Mouse (Mus musculus) embryonic facial prominence, embryonic 10.5 days (tissue): ENCODE measurements at regions not wholly inside any gene's neighbourhood (a gene's known extent, or its start where the extent isn't known, plus 50 kb on each side); places are given as distances from the start of the nearest gene placed in this dataset.

ENCODE experiments used
- DNase-seq: peaks from one replicate; pipeline ENCODE4 v3.0.0-alpha.2; 2017; ENCODE audit warnings: low spot score
- H3K27ac ChIP-seq: fragments of 300-500 bp; sonication (generic); replicated peaks from 2 replicates; pipeline ENCODE4 v1.5.1; 2016; ENCODE audit warnings: mild to moderate bottlenecking
- H3K27me3 ChIP-seq: fragments of 300-500 bp; sonication (generic); replicated peaks from 2 replicates; pipeline ENCODE4 v1.6.1; 2016; ENCODE audit warnings: low read depth, mild to moderate bottlenecking; ENCODE audit not compliant: poor library complexity, severe bottlenecking
- H3K36me3 ChIP-seq: fragments of 300-500 bp; sonication (generic); replicated peaks from 2 replicates; pipeline ENCODE4 v1.6.1; 2016; ENCODE audit warnings: mild to moderate bottlenecking, moderate library complexity
- H3K4me1 ChIP-seq: fragments of 300-500 bp; sonication (generic); 2 replicates; pipeline ENCODE4 v1.6.1; 2016
- H3K4me3 ChIP-seq: fragments of 300-500 bp; sonication (generic); 2 replicates; pipeline ENCODE4 v1.5.1; 2016; ENCODE audit warnings: mild to moderate bottlenecking, moderate library complexity
- H3K9me3 ChIP-seq: fragments of 300-500 bp; sonication (generic); 2 replicates; pipeline ENCODE4 v1.6.1; 2016; ENCODE audit warnings: mild to moderate bottlenecking
- WGBS: fragments of 180-500 bp; shearing (Covaris S2); methylation state at CpG from one replicate; pipeline ENCODE4 v1.1.7; 2016; 5-methylcytosine and 5-hydroxymethylcytosine counted together

GRCm38 (mm10) chr7:145094134-145094526, 113.8 kb downstream of the 1810010D01Rik start:
- Histone ChIP-seq H3K27me3 (no peaks in the 10 kb centered on the region; the same call in 1 of the 2 replicates), H3K36me3 (no peaks in the 10 kb centered on the region), H3K9me3 (no peaks in the 10 kb centered on the region), H3K27ac (no peak overlapping the region), H3K4me1 (peaks cover 8% of the 10 kb centered on the region; the same call in 1 of the 2 replicates), H3K4me3 (no peak overlapping the region)
- DNase-seq: no peak
- 84% methylated on average over 7 of the region's 7 CpGs for WGBS

- H3K36me3 ChIP-seq: no peaks in the 10 kb centered on the region
- no peak overlapping the region for H3K4me3 ChIP-seq
- 74% methylated on average over 3 of the region's 3 CpGs for WGBS
- H3K27me3 ChIP-seq: no peaks in the 10 kb centered on the region; the same call in 1 of the 2 replicates
- no peak for DNase-seq
- H3K27ac ChIP-seq: no peak overlapping the region
- H3K9me3 ChIP-seq: no peaks in the 10 kb centered on the region
- peaks cover 8% of the 10 kb centered on the region; the same call in 1 of the 2 replicates for H3K4me1 ChIP-seq
Observed at GRCm38 (mm10) chr7:145093417-145094133, 114.3 kb downstream of the 1810010D01Rik start.

GRCm38 (mm10) chr7:145092392-145093176, 115.3 kb downstream of the 1810010D01Rik start:
- H3K4me1 ChIP-seq: peaks cover 12% of the 10 kb centered on the region
- 74% methylated on average over 6 of the region's 6 CpGs for WGBS
- H3K9me3 ChIP-seq: no peaks in the 10 kb centered on the region
- no peak for DNase-seq
- no peaks in the 10 kb centered on the region for H3K36me3 ChIP-seq
- no peak overlapping the region for H3K4me3 ChIP-seq
- H3K27ac ChIP-seq: no peak overlapping the region
- H3K27me3 ChIP-seq: no peaks in the 10 kb centered on the region; the same call in 1 of the 2 replicates

GRCm38 (mm10) chr7:145090849-145091248, 117.1 kb downstream of the 1810010D01Rik start:
- 89% methylated on average over 4 of the region's 4 CpGs for WGBS
- no peak overlapping the region for H3K4me3 ChIP-seq
- H3K27ac ChIP-seq: no peak overlapping the region
- peaks cover 12% of the 10 kb centered on the region for H3K4me1 ChIP-seq
- no peaks in the 10 kb centered on the region for H3K27me3 ChIP-seq
- no peaks in the 10 kb centered on the region for H3K36me3 ChIP-seq
- no peaks in the 10 kb centered on the region for H3K9me3 ChIP-seq
- DNase-seq: no peak

- no peaks in the 10 kb centered on the region for H3K36me3 ChIP-seq
- no peak for DNase-seq
- no peaks in the 10 kb centered on the region for H3K27me3 ChIP-seq
- 86% methylated on average over 3 of the region's 3 CpGs for WGBS
- no peak overlapping the region for H3K27ac ChIP-seq
- H3K4me1 ChIP-seq: peaks cover 9% of the 10 kb centered on the region
- H3K4me3 ChIP-seq: no peak overlapping the region
- H3K9me3 ChIP-seq: peaks cover 8% of the 10 kb centered on the region; the same call in 1 of the 2 replicates
Observed at GRCm38 (mm10) chr7:145089315-145089721, 118.6 kb downstream of the 1810010D01Rik start.

GRCm38 (mm10) chr7:145088655-145089054, 119.3 kb downstream of the 1810010D01Rik start:
- DNase-seq: no peak
- H3K36me3 ChIP-seq: no peaks in the 10 kb centered on the region
- 87% methylated on average over 3 of the region's 3 CpGs for WGBS
- no peak overlapping the region for H3K4me3 ChIP-seq
- H3K4me1 ChIP-seq: peaks cover 7% of the 10 kb centered on the region
- no peak overlapping the region for H3K27ac ChIP-seq
- H3K9me3 ChIP-seq: peaks cover 8% of the 10 kb centered on the region; the same call in 1 of the 2 replicates
- H3K27me3 ChIP-seq: no peaks in the 10 kb centered on the region

GRCm38 (mm10) chr7:145087790-145088189, 120.1 kb downstream of the 1810010D01Rik start:
- no peaks in the 10 kb centered on the region for H3K27me3 ChIP-seq
- DNase-seq: no peak
- H3K27ac ChIP-seq: no peak overlapping the region
- H3K4me1 ChIP-seq: peaks cover 7% of the 10 kb centered on the region
- no peaks in the 10 kb centered on the region for H3K36me3 ChIP-seq
- H3K4me3 ChIP-seq: no peak overlapping the region
- H3K9me3 ChIP-seq: peaks cover 8% of the 10 kb centered on the region; the same call in 1 of the 2 replicates
- WGBS: 70% methylated on average over 5 of the region's 5 CpGs

GRCm38 (mm10) chr7:145082917-145083752, 124.8 kb downstream of the 1810010D01Rik start:
- Histone ChIP-seq H3K9me3 (peaks cover 8% of the 10 kb centered on the region; the same call in 1 of the 2 replicates), H3K4me3 (no peak overlapping the region), H3K4me1 (peaks cover 16% of the 10 kb centered on the region), H3K27me3 (no peaks in the 10 kb centered on the region), H3K27ac (no peak overlapping the region), H3K36me3 (no peaks in the 10 kb centered on the region)
- no peak for DNase-seq
- WGBS: 79% methylated on average over 9 of the region's 9 CpGs

GRCm38 (mm10) chr7:145071996-145072790, 132.5 kb upstream of the Ccnd1 start:
- Histone ChIP-seq H3K4me3 (no peak overlapping the region), H3K27me3 (no peaks in the 10 kb centered on the region; the same call in 1 of the 2 replicates), H3K36me3 (no peaks in the 10 kb centered on the region), H3K9me3 (no peaks in the 10 kb centered on the region), H3K27ac (no peak overlapping the region), H3K4me1 (peaks cover 5% of the 10 kb centered on the region; the same call in 1 of the 2 replicates)
- 84% methylated on average over 5 of the region's 5 CpGs for WGBS
- no peak for DNase-seq

- peaks cover 7% of the 10 kb centered on the region; the same call in 1 of the 2 replicates for H3K4me1 ChIP-seq
- no peak overlapping the region for H3K27ac ChIP-seq
- no peak overlapping the region for H3K4me3 ChIP-seq
- DNase-seq: no peak
- 71% methylated on average over 2 of the region's 2 CpGs for WGBS
- no peaks in the 10 kb centered on the region for H3K36me3 ChIP-seq
- H3K9me3 ChIP-seq: no peaks in the 10 kb centered on the region
- no peaks in the 10 kb centered on the region; the same call in 1 of the 2 replicates for H3K27me3 ChIP-seq
Observed at GRCm38 (mm10) chr7:145071533-145071932, 131.8 kb upstream of the Ccnd1 start.

- no peak for DNase-seq
- Histone ChIP-seq H3K4me1 (peaks cover 7% of the 10 kb centered on the region; the same call in 1 of the 2 replicates), H3K27me3 (no peaks in the 10 kb centered on the region), H3K9me3 (no peaks in the 10 kb centered on the region), H3K27ac (0 out of 2 replicates have a peak overlapping the region, but pooled peaks have one; percentile 7), H3K4me3 (no peak overlapping the region), H3K36me3 (no peaks in the 10 kb centered on the region)
- WGBS: 50% methylated on average over 3 of the region's 3 CpGs
Observed at GRCm38 (mm10) chr7:145067366-145067765, 127.6 kb upstream of the Ccnd1 start.
